Mouse (Mus musculus): ENCODE results near the gene Capn12.

DNA sequence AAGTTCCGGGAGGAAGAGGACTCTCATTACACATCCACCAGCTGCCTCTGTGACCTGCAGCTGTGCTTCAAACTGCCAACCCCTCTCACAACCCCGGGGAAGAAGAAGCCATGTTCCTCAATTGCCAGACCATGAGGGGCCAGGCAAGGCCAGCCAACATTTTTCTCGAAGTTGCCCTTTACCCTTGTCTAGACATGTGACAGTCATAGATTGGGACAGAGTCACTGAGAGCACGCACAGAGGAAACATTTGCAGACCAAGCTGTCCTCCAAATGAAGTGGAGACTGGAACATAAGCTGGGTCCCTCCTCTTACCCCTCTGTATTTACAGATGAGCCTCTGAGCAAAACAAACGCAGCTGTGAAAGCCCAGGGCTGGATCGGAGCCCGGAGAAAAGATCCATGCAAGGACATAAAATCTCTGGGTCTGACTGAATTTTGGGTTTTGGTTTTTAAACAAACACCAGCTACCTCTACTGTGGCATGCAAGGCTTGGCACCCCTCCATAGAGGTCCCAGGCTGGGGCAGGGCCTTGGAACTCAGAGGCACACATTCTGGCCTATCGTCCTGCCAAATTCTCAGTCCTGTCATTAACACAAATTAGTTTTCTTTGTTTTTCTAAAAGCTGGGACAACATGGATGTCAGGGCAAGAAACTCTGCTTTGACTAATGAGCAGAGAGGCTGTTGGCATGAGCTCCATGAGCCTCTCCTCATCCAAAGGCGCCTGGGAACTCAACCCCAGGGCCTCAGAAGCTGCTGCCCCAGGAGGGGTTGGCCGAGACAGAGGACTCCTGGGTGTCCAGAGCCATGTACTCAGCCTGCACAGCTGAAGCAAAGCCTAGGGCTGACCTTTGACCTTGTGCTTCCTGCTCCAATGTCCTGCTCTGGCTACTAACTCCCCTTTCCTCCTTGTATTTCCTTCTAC is 36.5 kb downstream of the Capn12 start:
- TF ChIP-seq CTCF (IDR thresholded peaks at IDR 0.05; ENCODE audit: low read depth, low read length) (no peak), TAL1 (conservative IDR thresholded peaks at IDR 0.05; ENCODE audit: low read depth, low read length) (no peak), POLR2AphosphoS5 (IDR thresholded peaks at IDR 0.05; ENCODE audit: insufficient replicate concordance, low read depth, low read length) (no peak)
